Mouse (Mus musculus): ENCODE measurements around the gene Skil. TPM values are rescaled to one million over a fixed set of nuclear protein-coding genes. Genes with fewer than 3 reads are reported as not detected.

Skil gene
- 22.8 and 28.0 TPM in 2 replicates for polyA plus RNA-seq (2021; fragmentation: Nextera tagmentation)
- long read RNA-seq, experiment 1, full-length matches to known transcripts = 29 of 75 reads
- long read RNA-seq, experiment 1, partial matches to known transcripts = 29 of 75 reads
- long read RNA-seq, experiment 1, other reads (novel, unspliced or antisense) = 17 of 75 reads
- long read RNA-seq, experiment 2, full-length matches to known transcripts = 4 of 69 reads
- long read RNA-seq, experiment 2, partial matches to known transcripts = 0 of 69 reads
- long read RNA-seq, experiment 2, other reads (novel, unspliced or antisense) = 65 of 69 reads

DNA sequence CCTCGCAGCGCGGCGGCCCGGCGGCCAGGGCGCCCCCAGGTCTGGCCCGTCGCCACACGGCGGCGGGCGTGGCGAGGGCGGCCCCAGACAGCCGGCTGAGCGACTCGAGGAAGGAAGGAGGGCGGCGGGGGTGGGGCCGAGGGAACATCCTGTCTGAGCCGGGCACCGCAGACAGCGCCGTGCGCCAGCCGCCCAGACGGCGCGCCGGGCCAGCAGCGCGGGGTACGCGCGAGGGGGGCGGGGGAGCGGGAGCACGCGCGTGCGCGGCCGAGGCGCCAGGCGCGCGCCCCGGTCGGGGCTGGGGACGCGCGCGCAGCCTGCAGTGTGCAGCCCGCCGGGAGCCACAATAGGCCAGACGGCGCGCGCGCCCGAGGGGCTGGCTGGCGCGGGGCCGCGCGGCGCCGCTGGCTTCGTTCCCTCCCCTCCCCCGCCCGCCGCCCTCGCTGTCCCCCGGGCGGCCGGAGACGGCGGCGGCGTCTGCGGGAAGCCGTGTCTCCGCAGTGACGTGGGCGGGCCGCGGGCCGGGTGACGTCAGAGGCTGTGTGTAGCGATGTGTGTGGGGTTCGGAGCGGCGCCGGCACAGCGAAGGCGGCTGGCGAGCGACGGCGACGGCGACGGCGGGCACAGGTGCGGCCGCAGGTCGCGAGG, at the start of gene Skil:
Gene Skil (plus strand): TSS at position 528 of the 648 bp plus-strand sequence.

DNA sequence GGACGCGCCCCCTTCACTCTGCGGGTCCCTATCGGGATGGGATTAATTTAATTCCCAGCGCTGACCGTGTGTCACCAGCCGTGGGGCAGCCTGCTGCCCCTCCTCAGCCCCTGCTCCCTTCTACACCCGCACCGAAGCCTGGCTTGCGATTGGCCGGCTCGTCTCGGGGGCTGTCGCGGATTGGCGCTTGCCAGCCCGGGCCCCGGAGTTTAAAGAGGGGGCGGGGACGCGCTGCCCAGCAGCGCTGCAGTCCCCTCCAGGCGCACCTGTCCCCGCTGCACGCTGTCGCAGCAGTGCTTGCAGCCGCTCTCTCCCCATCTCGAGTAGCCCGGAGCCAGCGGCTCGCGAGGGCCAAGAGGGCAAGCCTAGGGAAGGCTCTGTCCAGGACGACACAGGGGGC, 54.8 kb downstream of the Skil start, which contains the start of gene Cldn11:
Gene Cldn11 (plus strand): TSS at position 215 of the 400 bp plus-strand sequence.

Other genes with a start within 250 kb of the Skil start
- gene Gpr160, start 239.1 kb upstream of the Skil start, polyA plus RNA-seq (2021; fragmentation: Nextera tagmentation) = 2.5 TPM in 2 replicates
- gene Phc3, start 125.6 kb upstream of the Skil start, polyA plus RNA-seq (2021; fragmentation: Nextera tagmentation) = 20.4 and 29.4 TPM in 2 replicates
- 6.8 and 21.0 TPM in 2 replicates for gene Prkci, start 99.3 kb upstream of the Skil start, polyA plus RNA-seq (2021; fragmentation: Nextera tagmentation)
- 142 and 153 TPM in 2 replicates for gene Cldn11, start 54.9 kb downstream of the Skil start, polyA plus RNA-seq (2021; fragmentation: Nextera tagmentation)
- 12.4 and 14.4 TPM in 2 replicates for gene Slc7a14, start 215.3 kb downstream of the Skil start, polyA plus RNA-seq (2021; fragmentation: Nextera tagmentation)